Mouse (Mus musculus) kidney, postnatal 0 days (tissue): Measurements from ENCODE around the gene Ntrk1. TPM values are rescaled to one million over a fixed set of nuclear protein-coding genes. Genes with fewer than 3 reads are reported as not detected.

Experiments used
- ATAC-seq: fragments of 200-750 bp; cut with Nextera tagmentation; replicated peaks from 2 replicates; pipeline ENCODE4 v1.8.0; 2017; ENCODE audit warnings: low read depth, moderate number of reproducible peaks, moderate TSS enrichment, moderate library complexity; ENCODE audit not compliant: low FRiP score
- DNase-seq: peaks from one replicate; pipeline ENCODE4 v3.0.0-alpha.2; 2016; ENCODE audit warnings: low spot score
- H3K27ac ChIP-seq: fragments of 300-500 bp; sonication (generic); 2 replicates; pipeline ENCODE4 v1.5.1; 2014; ENCODE audit warnings: mild to moderate bottlenecking
- H3K27me3 ChIP-seq: fragments of 300-500 bp; sonication (generic); 2 replicates; pipeline ENCODE4 v1.6.1; 2014; ENCODE audit warnings: low read length, mixed read lengths; ENCODE audit not compliant: insufficient read depth
- H3K36me3 ChIP-seq: fragments of 300-500 bp; sonication (generic); 2 replicates; pipeline ENCODE4 v1.6.1; 2014; ENCODE audit warnings: low read length, mixed read lengths; ENCODE audit not compliant: insufficient read depth
- H3K4me1 ChIP-seq: fragments of 300-500 bp; sonication (generic); replicated peaks from 2 replicates; pipeline ENCODE4 v1.6.1; 2014; ENCODE audit warnings: antibody characterized with exemption, low read length, mixed read lengths; ENCODE audit not compliant: insufficient read depth
- H3K4me2 ChIP-seq: fragments of 300-500 bp; sonication (generic); 2 replicates; pipeline ENCODE4 v1.6.1; 2014; ENCODE audit warnings: mild to moderate bottlenecking, low read length, moderate library complexity, mixed read lengths
- H3K4me3 ChIP-seq: fragments of 300-500 bp; sonication (generic); replicated peaks from 2 replicates; pipeline ENCODE4 v1.5.1; 2014; ENCODE audit warnings: low read depth, low read length
- H3K9ac ChIP-seq: fragments of 300-500 bp; sonication (generic); 2 replicates; pipeline ENCODE4 v1.6.1; 2014; ENCODE audit warnings: low read depth, low read length
- H3K9me3 ChIP-seq: fragments of 300-500 bp; sonication (generic); replicated peaks from 2 replicates; pipeline ENCODE4 v1.6.1; 2016; ENCODE audit warnings: low read length, inconsistent platforms, mixed read lengths
- CTCF ChIP-seq: IDR thresholded peaks from 2 replicates; pipeline ENCODE4 v1.5.1; 2016; ENCODE audit warnings: antibody characterized with exemption, low read depth, mild to moderate bottlenecking, moderate library complexity
- WGBS: fragments of 180-500 bp; shearing (Covaris S2); extraction: QIAGEN DNeasy Blood & Tissue Kit; methylation state at CpG from one replicate; pipeline ENCODE4 v1.1.7; 2014; 5-methylcytosine and 5-hydroxymethylcytosine counted together
- polyA plus RNA-seq: library from polyadenylated mRNA; unstranded; fragments of >200 nt; fragmentation: Nextera tagmentation; extraction: Ambion mirVana; gene quantifications from 2 replicates; pipeline ENCODE4 v1.2.1, GENCODE M21; 2015

Ntrk1 gene
- polyA plus RNA-seq, 1 experiment from 2014 or later: 2.3 TPM

- Histone ChIP-seq H3K4me3 (0 out of 2 replicates have a peak overlapping the region, but pooled peaks have one; percentile 6), H3K9me3 (no peaks in the 10 kb centered on the region), H3K27me3 (no peaks in the 10 kb centered on the region), H3K36me3 (peaks cover 6% of the 10 kb centered on the region; the same call in 1 of the 2 replicates), H3K4me2 (peak overlapping the region; percentile 41), H3K27ac (peak overlapping the region; percentile 86), H3K4me1 (peaks cover 55% of the 10 kb centered on the region), H3K9ac (no peak overlapping the region)
- no peak for TF ChIP-seq CTCF
- DNase-seq (no peak), ATAC-seq (no peak)
- 34% methylated on average over 4 of the region's 4 CpGs for WGBS
Observed at GRCm38 (mm10) chr3:87763202-87763601, 31.8 kb downstream of the Ntrk1 start.

- no peak overlapping the region for H3K9ac ChIP-seq
- DNase-seq (no peak), ATAC-seq (no peak)
- H3K27ac ChIP-seq: no peak overlapping the region; the same call in 1 of the 2 replicates
- peaks cover 43% of the 10 kb centered on the region for H3K4me1 ChIP-seq
- H3K4me2 ChIP-seq: no peak overlapping the region
- H3K36me3 ChIP-seq: peaks cover 6% of the 10 kb centered on the region; the same call in 1 of the 2 replicates
- WGBS: 58% methylated on average over 20 of the region's 20 CpGs
- H3K9me3 ChIP-seq: no peaks in the 10 kb centered on the region
- H3K27me3 ChIP-seq: no peaks in the 10 kb centered on the region
- no peak overlapping the region for H3K4me3 ChIP-seq
- TF ChIP-seq CTCF: no peak
Observed at GRCm38 (mm10) chr3:87761408-87762375, 33.3 kb downstream of the Ntrk1 start.

- WGBS: 45% methylated on average over 4 of the region's 5 CpGs
- no peak for TF ChIP-seq CTCF
- Histone ChIP-seq H3K27ac (no peak overlapping the region), H3K36me3 (peaks cover 20% of the 10 kb centered on the region; the same call in 1 of the 2 replicates), H3K4me2 (no peak overlapping the region), H3K9ac (no peak overlapping the region), H3K9me3 (no peaks in the 10 kb centered on the region), H3K4me3 (no peak overlapping the region), H3K4me1 (peaks cover 29% of the 10 kb centered on the region), H3K27me3 (no peaks in the 10 kb centered on the region)
- ATAC-seq (no peak), DNase-seq (no peak)
Observed at GRCm38 (mm10) chr3:87758641-87759040, 36.3 kb downstream of the Ntrk1 start.

GRCm38 (mm10) chr3:87756488-87756887 lies 38.5 kb downstream of the Ntrk1 start:
- Histone ChIP-seq H3K27ac (no peak overlapping the region), H3K4me1 (peaks cover 12% of the 10 kb centered on the region; the same call in 1 of the 2 replicates), H3K27me3 (no peaks in the 10 kb centered on the region), H3K9ac (no peak overlapping the region), H3K36me3 (peaks cover 38% of the 10 kb centered on the region), H3K4me2 (peak overlapping the region; percentile 35), H3K4me3 (peak overlapping the region; percentile 8; the same call in 1 of the 2 replicates), H3K9me3 (no peaks in the 10 kb centered on the region)
- no peak for TF ChIP-seq CTCF
- no peak for DNase-seq
- 49% methylated on average over 20 of the region's 20 CpGs for WGBS
- ATAC-seq: 0 out of 2 replicates have a peak, but pooled peaks have one; percentile 11

- Histone ChIP-seq H3K27me3 (no peaks in the 10 kb centered on the region), H3K9me3 (no peaks in the 10 kb centered on the region), H3K9ac (no peak overlapping the region), H3K4me2 (peak overlapping the region; percentile 35), H3K4me1 (peaks cover 12% of the 10 kb centered on the region; the same call in 1 of the 2 replicates), H3K27ac (no peak overlapping the region), H3K36me3 (peaks cover 38% of the 10 kb centered on the region), H3K4me3 (peak overlapping the region; percentile 8; the same call in 1 of the 2 replicates)
- peak; percentile 81 for DNase-seq
- peak; percentile 78 for ATAC-seq
- TF ChIP-seq CTCF: peak; percentile 99
- WGBS: 7% methylated on average over 24 of the region's 24 CpGs
Observed at GRCm38 (mm10) chr3:87755964-87756363, 39.0 kb downstream of the Ntrk1 start.

GRCm38 (mm10) chr3:87753829-87754228 lies 41.1 kb downstream of the Ntrk1 start:
- 93% methylated on average over 13 of the region's 13 CpGs for WGBS
- Histone ChIP-seq H3K4me2 (no peak overlapping the region), H3K9ac (no peak overlapping the region), H3K4me3 (no peak overlapping the region), H3K9me3 (no peaks in the 10 kb centered on the region), H3K27me3 (no peaks in the 10 kb centered on the region), H3K36me3 (peaks cover 41% of the 10 kb centered on the region), H3K4me1 (peaks cover 6% of the 10 kb centered on the region; the same call in 1 of the 2 replicates), H3K27ac (no peak overlapping the region)
- ATAC-seq (no peak), DNase-seq (no peak)
- TF ChIP-seq CTCF: no peak
